Mouse (Mus musculus) kidney, embryonic 14.5 days (tissue): ENCODE results near the gene Prdm16. TPM values are rescaled to one million over a fixed set of nuclear protein-coding genes. Genes with fewer than 3 reads are reported as not detected.

ENCODE experiments used
- polyA plus RNA-seq: library from polyadenylated mRNA; unstranded; fragments of >200 nt; fragmentation: Nextera tagmentation; extraction: Ambion mirVana; gene quantifications from 2 replicates; pipeline ENCODE4 v1.2.1, GENCODE M21; 2014

The Prdm16 gene
- polyA plus RNA-seq, 1 experiment from 2014 or later, result 25.4 TPM

Other genes starting within 250 kb of the Prdm16 start
- gene Actrt2, start 31.0 kb upstream of the Prdm16 start, polyA plus RNA-seq, result not detected in 2 replicates
- 0.24 and 0.31 TPM in 2 replicates for gene Ttc34, start 200.6 kb upstream of the Prdm16 start, polyA plus RNA-seq
- not detected in 2 replicates for gene Mmel1, start 232.7 kb upstream of the Prdm16 start, polyA plus RNA-seq